Mouse (Mus musculus): ENCODE measurements at regions not wholly inside any gene's neighbourhood (a gene's known extent, or its start where the extent isn't known, plus 50 kb on each side); places are given as distances from the start of the nearest gene placed in this dataset.

DNA sequence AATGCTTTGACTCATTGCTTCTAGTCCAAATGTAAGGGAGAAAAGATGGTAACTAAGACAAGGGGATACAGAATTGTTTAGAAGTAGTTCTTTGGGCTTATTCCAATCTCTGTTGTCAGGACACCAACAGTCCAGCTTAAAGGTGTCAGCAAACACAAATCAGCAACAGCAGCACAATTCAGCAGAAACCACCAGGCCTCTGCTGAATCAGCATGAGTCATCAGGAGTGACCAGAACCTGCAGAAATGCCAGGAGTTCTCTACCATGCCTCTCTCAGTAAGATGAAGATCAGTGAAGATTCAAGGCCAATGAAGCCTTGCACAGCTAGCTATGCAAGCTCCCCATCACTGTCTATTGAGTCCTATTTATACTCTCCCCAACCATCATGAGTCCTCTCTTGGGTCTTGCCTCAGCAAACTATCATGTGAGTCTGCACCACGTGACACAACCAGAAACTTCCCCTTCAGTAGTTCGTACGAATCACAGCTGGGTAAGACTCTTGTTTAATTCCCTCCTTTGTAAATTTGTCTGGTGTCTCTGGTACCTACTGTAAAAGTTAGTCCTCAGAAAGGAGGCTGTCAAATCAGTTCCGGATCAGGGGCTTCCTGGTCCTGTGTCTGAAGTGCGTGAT lies 110.7 kb upstream of the Ptgfr start:
- TF ChIP-seq CTCF (IDR thresholded peaks at IDR 0.05; ENCODE audit: low read depth): no peak
- TF ChIP-seq EP300 (IDR thresholded peaks at IDR 0.05; ENCODE audit: low read depth): no peak

All from liver, embryonic 14.5 days (tissue).